Mouse (Mus musculus) v-Abl transformed pro-B cells (cell line): ENCODE results near the gene Ppp1r14a.

Experiments
- in situ Hi-C, 2 experiments: fragments of 400-800 bp; cut with MboI; formaldehyde crosslinking; loops; one replicate each; pipeline ENCODE4 v1.15.1; 2025; ENCODE audit not compliant: unreplicated experiment in 2 of 2

The Ppp1r14a gene

GRCm38 (mm10) chr7:29316137-29316734 lies 27.1 kb downstream of the Ppp1r14a start:
- in situ Hi-C loops: loop anchor here in 1 of 2 experiments (25.0 kb wide), 1 partner anchor 554 kb away; the partner anchor contains the start of genes Ccer2, Nfkbib and Sirt2

DNA sequence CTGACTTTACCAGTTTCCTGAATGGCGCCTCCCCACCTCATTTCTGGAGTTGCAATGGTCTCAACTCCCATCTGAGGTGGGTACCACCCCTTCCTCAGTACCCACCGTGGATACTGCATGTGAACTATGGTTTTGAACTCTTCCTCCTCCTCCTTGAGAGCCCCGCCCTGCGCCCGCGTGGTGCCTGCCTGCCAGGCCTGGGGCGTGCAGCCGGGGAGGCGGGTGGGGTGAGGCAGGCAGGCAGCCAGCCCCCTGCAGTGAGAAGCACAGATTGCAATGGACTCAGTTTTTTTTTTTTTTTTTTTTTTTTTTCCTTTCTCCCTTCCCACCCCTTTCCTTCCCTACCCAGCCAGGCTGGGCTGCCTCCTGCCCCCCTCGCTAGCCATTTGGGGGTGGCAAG lies 27.9 kb downstream of the Ppp1r14a start:
- in situ Hi-C loops: loop anchor here in 1 of 2 experiments (25.0 kb wide), 1 partner anchor 555 kb away; the partner anchor contains the start of genes Ccer2, Nfkbib and Sirt2

- in situ Hi-C loops: loop anchor here in 1 of 2 experiments (25.0 kb wide), 1 partner anchor 555 kb away; the partner anchor contains the start of genes Ccer2, Nfkbib and Sirt2
Observed at GRCm38 (mm10) chr7:29317558-29317957, 28.4 kb downstream of the Ppp1r14a start.

- in situ Hi-C loops: loop anchor here in 1 of 2 experiments (25.0 kb wide), 1 partner anchor 556 kb away; the partner anchor contains the start of genes Ccer2, Nfkbib and Sirt2
Observed at GRCm38 (mm10) chr7:29318115-29318911, 29.2 kb downstream of the Ppp1r14a start.

GRCm38 (mm10) chr7:29319337-29320307 lies 30.5 kb downstream of the Ppp1r14a start:
- in situ Hi-C loops: loop anchor here (5.0 to 25.0 kb wide), 3 partner anchors 48 to 557 kb away; partner anchors contain the start of genes Ccer2 (in 1 of the 2), Nfkbib (in 1 of the 2) and Sirt2 (in 1 of the 2)

GRCm38 (mm10) chr7:29327087-29327486 lies 38.0 kb downstream of the Ppp1r14a start:
- in situ Hi-C loops: no loop called here

- in situ Hi-C loops: no loop called here
Observed at GRCm38 (mm10) chr7:29328984-29329383, 39.9 kb downstream of the Ppp1r14a start.

DNA sequence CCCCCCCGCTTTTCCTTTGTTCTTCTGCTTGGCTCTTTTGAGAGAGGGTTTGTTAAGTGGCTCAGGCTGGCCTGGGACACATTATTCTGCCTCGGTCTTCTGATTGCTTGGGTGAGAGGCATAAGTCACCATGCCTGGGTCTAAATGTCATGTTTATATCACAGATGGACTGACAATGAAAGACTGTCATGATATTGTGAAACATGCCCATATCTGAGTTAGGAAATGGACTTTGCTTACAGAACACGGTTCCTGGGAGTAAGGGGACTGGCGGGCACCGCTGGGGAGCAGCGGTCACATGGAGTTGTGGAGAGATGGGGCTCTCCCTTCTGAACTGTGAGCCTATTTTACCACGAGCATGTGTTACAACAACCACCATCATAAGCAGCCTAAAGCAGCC lies 45.0 kb downstream of the Ppp1r14a start:
- in situ Hi-C loops: no loop called here

DNA sequence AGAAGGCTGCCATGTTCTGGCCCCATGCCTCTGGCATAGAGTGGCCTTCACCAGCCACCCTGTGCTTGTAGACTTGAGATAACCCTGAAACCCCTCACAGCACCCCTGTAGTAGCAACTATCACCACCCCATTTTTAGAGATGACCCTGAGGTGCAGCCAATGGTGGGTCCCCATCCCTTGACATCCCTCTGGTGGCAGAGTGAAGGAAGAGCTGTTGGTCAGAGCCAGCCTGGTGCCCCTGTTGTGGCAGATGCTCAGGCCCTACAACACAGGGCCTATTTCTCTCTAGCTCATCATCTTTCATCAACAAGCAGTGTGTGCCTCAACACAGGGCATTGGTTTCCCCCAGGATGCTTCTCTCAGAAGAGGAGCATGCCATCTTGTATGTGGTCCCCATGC lies 46.2 kb downstream of the Ppp1r14a start:
- in situ Hi-C loops: no loop called here

GRCm38 (mm10) chr7:29335841-29336671 lies 46.9 kb downstream of the Ppp1r14a start:
- in situ Hi-C loops: no loop called here

DNA sequence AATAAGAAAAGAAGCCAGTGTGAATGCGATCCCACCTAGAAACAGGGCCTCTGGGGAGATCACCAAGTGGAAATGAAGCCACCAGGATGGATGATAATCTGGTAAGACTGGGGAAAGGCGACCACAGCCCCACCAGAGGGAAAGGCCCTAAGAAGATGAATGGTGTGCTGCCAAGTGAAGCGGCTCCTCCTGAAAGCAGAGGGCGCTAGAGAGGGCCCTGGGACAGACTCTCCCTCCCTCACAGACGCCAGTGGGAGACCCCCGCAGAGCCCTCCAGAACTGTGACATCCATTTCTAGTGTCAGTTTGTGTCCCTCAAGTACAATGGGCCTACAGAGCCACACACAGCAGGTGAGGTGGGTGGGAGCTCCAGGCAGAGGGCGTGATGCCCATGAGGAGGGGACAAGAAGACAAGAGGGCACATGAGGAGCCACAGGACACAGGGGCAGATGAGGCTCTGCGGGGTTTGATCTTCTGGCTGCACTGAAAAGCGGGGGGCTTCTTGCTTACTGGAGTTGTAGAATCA lies 47.7 kb downstream of the Ppp1r14a start:
- in situ Hi-C loops: no loop called here

DNA sequence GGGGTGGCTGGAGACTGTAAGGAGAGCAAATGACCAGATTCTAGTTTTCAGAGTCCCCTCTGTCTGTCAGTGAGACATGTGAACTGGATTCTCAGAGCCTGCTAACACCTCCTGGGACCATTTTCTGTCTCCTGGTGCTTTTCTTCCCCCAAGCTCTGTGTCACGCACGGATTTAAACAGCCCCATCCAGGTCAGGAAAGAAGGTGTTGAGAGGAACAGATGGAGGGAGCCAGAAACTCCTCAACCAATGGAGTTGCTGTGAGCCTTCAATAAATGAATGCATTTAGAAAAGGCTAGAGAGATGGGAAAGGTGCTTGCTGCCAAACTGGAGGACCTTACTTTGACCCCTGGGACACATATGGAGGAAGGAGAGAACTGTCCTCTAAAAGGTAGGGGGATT lies 48.7 kb downstream of the Ppp1r14a start:
- in situ Hi-C loops: no loop called here

DNA sequence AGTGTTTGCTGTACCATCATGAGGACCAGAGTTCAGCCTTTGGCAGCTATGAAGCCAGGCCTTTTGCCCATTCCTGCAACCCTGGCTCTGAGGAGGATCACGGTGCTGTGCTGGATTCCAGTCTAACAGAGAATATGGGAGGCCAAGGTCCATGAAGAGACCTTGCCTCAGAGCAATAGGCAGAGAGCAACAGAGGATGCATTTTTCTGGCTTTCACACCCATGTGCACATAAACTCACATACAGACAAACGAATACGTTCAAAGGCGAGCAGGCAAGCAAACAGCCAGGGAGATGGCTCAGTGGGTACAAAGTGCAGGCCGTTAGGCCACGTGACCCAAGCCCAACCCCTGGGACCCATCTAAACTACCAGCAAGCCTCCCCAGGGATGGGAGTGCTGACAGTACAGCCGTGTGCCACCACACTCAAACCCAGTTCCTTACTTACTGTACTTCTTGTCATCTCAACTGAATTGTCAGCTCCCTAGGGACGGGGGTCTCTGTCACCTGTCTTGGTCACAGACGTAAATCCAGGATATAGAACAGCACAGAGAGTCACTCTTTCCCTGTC lies 49.3 kb downstream of the Ppp1r14a start:
- in situ Hi-C loops: no loop called here

- in situ Hi-C loops: no loop called here
Observed at GRCm38 (mm10) chr7:29338984-29339679, 50.0 kb downstream of the Ppp1r14a start.

DNA sequence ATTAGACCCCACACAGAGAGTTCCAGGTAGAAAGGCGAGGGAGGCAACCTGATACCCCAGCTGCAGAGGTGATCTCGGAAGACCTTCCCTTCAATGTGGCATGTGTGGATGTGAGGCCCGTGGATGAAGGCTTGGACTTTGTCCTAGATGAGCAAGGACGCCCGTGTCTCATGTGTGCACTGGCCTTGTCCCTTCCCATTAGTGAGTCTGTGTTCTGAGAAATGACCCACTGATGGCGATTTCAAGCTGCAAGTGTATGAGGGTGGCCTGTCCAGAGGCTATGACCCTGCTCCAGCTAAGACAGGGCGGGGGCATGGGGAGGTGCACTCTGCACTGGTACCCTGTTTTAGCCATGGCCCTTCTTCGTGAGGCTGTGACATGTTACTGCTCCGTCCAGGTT lies 51.1 kb downstream of the Ppp1r14a start:
- in situ Hi-C loops: no loop called here

GRCm38 (mm10) chr7:29340838-29341237 lies 51.7 kb downstream of the Ppp1r14a start:
- in situ Hi-C loops: no loop called here

GRCm38 (mm10) chr7:29341722-29342121 lies 52.6 kb downstream of the Ppp1r14a start:
- in situ Hi-C loops: no loop called here

DNA sequence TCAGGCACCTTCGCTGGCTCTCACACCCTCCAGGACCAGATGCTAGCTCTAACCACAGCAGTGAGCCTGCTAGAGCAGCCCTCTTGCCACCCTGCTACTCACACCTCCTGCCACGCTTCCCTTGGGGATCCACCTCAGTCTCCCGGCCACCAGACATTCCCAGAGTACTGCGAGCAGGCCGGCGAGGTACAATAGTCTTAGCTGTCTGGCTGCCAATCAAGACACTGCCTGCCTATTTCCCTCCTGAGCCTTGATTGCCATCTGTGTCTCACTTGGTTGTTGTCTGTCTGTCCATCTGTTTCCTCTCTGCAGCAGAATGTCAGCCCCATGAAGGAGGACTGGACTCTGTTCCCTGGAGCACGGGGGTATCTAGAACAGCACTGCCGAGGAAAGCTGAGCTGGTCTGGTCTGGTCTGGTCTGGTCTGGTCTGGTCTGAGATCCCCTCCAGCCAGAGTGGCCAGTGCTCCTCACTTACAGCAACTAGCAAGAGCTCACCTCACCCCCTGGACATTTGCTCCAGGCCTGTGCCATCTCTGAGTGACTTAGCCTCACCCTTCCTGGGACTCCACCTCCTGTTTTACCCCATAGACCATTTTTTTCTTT lies 53.5 kb downstream of the Ppp1r14a start:
- in situ Hi-C loops: no loop called here
